ENCODE assay signal across 19 mouse cellular contexts in genomic region chr2:154748383-154748782, GRCm38 (mm10). TPM values are rescaled to one million over a fixed set of nuclear protein-coding genes. Genes with fewer than 3 reads are reported as not detected.
DNase-seq lines count a peak whose midpoint lies in the region; ATAC-seq and TF ChIP-seq lines count a peak whose summit lies in the region.
"Had no signal": no experiment of that assay in that cellular context is flagged by ENCODE, and none has a peak within 500 bp of the region (broad histone marks: within the 10 kb centered on the region; RNA-seq: fewer than 3 reads in every experiment).

No protein-coding gene starts in this region.

- in situ Hi-C loops in CH12.LX (cut with MboI; ENCODE audit: low pct_ligation_motif_present, low pct_unique_long_range_greater_than_20kb, low sequenced_read_pairs) = no loop called here

- no peak for TF ChIP-seq POLR2A in CH12.LX (IDR thresholded peaks at IDR 0.05; ENCODE audit: low read depth, low read length)

- no peak overlapping the region for H3K9ac ChIP-seq in forebrain, embryonic 12.5 days
- H3K9ac ChIP-seq in forebrain, embryonic 16.5 days (replicated peaks; ENCODE audit: low read depth, low read length) = no peak overlapping the region
- H3K9ac ChIP-seq in CH12.LX (ENCODE audit: insufficient read depth, low read depth) = no peak overlapping the region
- H3K9ac ChIP-seq: limb, embryonic 15.5 days; midbrain, embryonic 13.5 days had no signal

- no peaks in the 10 kb centered on the region for H3K9me3 ChIP-seq in forebrain, embryonic 12.5 days
- no peaks in the 10 kb centered on the region for H3K9me3 ChIP-seq in forebrain, embryonic 16.5 days (ENCODE audit: control insufficient read depth, low read length)
- peaks cover 4% of the 10 kb centered on the region for H3K9me3 ChIP-seq in CH12.LX (replicated peaks; ENCODE audit: low read length)
- H3K9me3 ChIP-seq: limb, embryonic 15.5 days; midbrain, embryonic 13.5 days had no signal

- H3K27ac ChIP-seq in forebrain, embryonic 12.5 days = peak overlapping the region; percentile 67
- H3K27ac ChIP-seq in forebrain, embryonic 16.5 days (ENCODE audit: low read length) = no peak overlapping the region
- H3K27ac ChIP-seq in layer of hippocampus, adult 2 months = no peak overlapping the region
- H3K27ac ChIP-seq in CH12.LX (ENCODE audit: insufficient read depth, low read depth) = no peak overlapping the region

- H3K27me3 ChIP-seq in forebrain, embryonic 12.5 days = peaks cover 4% of the 10 kb centered on the region; the same call in 1 of the 2 replicates
- H3K27me3 ChIP-seq in forebrain, embryonic 16.5 days (replicated peaks; ENCODE audit: control insufficient read depth, insufficient read depth, low read length) = no peaks in the 10 kb centered on the region
- H3K27me3 ChIP-seq in CH12.LX (replicated peaks) = no peaks in the 10 kb centered on the region
- H3K27me3 ChIP-seq: limb, embryonic 15.5 days; midbrain, embryonic 13.5 days had no signal

- TF ChIP-seq CTCF in layer of hippocampus, adult 2 months (conservative IDR thresholded peaks at IDR 0.05) = peak; percentile 57
- peak; percentile 35 to 48; a peak in 3 of 4 replicates for TF ChIP-seq CTCF in CH12.LX (conservative IDR thresholded peaks at IDR 0.05 in 1 of 2, IDR thresholded peaks at IDR 0.05 in 1 of 2; ENCODE audit: low read depth in 2 of 2, low read length in 2 of 2)

- H3K4me2 ChIP-seq in forebrain, embryonic 12.5 days = no peak overlapping the region
- H3K4me2 ChIP-seq in forebrain, embryonic 16.5 days (ENCODE audit: low read length) = no peak overlapping the region
- H3K4me2 ChIP-seq in CH12.LX (ENCODE audit: insufficient read depth, low read depth, poor library complexity, severe bottlenecking) = no peak overlapping the region
- H3K4me2 ChIP-seq: midbrain, embryonic 13.5 days had no signal

- H3K4me3 ChIP-seq in forebrain, embryonic 12.5 days (replicated peaks) = no peak overlapping the region
- no peak overlapping the region for H3K4me3 ChIP-seq in forebrain, embryonic 16.5 days (replicated peaks; ENCODE audit: low read length)
- no peak overlapping the region for H3K4me3 ChIP-seq in layer of hippocampus, adult 2 months
- no peak overlapping the region for H3K4me3 ChIP-seq in CH12.LX (replicated peaks in 1 of 3; ENCODE audit: low read depth in 2 of 3, low read length in 2 of 3, poor library complexity in 1 of 3)
- H3K4me3 ChIP-seq: limb, embryonic 15.5 days; midbrain, embryonic 13.5 days had no signal

- H3K4me1 ChIP-seq in forebrain, embryonic 12.5 days = peaks cover 20% of the 10 kb centered on the region
- H3K4me1 ChIP-seq in forebrain, embryonic 16.5 days (replicated peaks; ENCODE audit: control insufficient read depth, insufficient read depth, low read length) = peaks cover 15% of the 10 kb centered on the region
- peaks cover 9 to 14% of the 10 kb centered on the region in 2 experiments for H3K4me1 ChIP-seq in CH12.LX (ENCODE audit: control insufficient read depth in 1 of 2, insufficient read depth in 2 of 2)

- no peak for TF ChIP-seq EP300 in CH12.LX (IDR thresholded peaks at IDR 0.05; ENCODE audit: low read length)

- ATAC-seq in forebrain, embryonic 12.5 days (ENCODE audit: low FRiP score) = no peak
- no peak for ATAC-seq in forebrain, embryonic 16.5 days
- 0 out of 2 replicates have a peak, but pooled peaks have one; percentile 27 for ATAC-seq in erythroid progenitor cell, adult 5-6 weeks (replicated peaks; ENCODE audit: low FRiP score, poor library complexity, severe bottlenecking)

- TF ChIP-seq RAD21 in CH12.LX (IDR thresholded peaks at IDR 0.05; ENCODE audit: low read depth, low read length) = no peak; the same call in 1 of the 2 replicates

- no peaks in the 10 kb centered on the region for H3K79me2 ChIP-seq in CH12.LX (replicated peaks; ENCODE audit: control insufficient read depth, extremely low read depth, insufficient read depth, poor library complexity, severe bottlenecking)

- 82% methylated on average over 2 of the region's 2 CpGs for WGBS in forebrain, embryonic 12.5 days
- WGBS in forebrain, embryonic 16.5 days = 88% methylated on average over 2 of the region's 2 CpGs

- DNase-seq in layer of hippocampus, adult 2 months (ENCODE audit: low spot score in 2 of 2) = no peak
- DNase-seq in layer of hippocampus, adult 11-12 months (ENCODE audit: low spot score) = no peak
- DNase-seq in CH12.LX (ENCODE audit: extremely low read depth) = no peak
- no peak for DNase-seq in ovary, postnatal 10 days (ENCODE audit: low spot score)
- no peak for DNase-seq in adrenal gland, postnatal 14 days
- DNase-seq: cerebellum, postnatal 36 days; heart, postnatal 36 days; kidney, postnatal 10 days; lung, postnatal 36 days; right cerebral cortex, postnatal 14 days; thymus, postnatal 36 days had no signal

- dilution Hi-C loops in CH12.LX (cut with MboI; ENCODE audit: extremely low pct_ligation_motif_present, extremely low pct_unique_long_range_greater_than_20kb, low sequenced_read_pairs) = no loop called here

- no peaks in the 10 kb centered on the region for H3K36me3 ChIP-seq in forebrain, embryonic 12.5 days (replicated peaks)
- no peaks in the 10 kb centered on the region for H3K36me3 ChIP-seq in forebrain, embryonic 16.5 days (ENCODE audit: control insufficient read depth, insufficient read depth)
- H3K36me3 ChIP-seq in CH12.LX (replicated peaks in 1 of 2; ENCODE audit: control insufficient read depth in 1 of 2, insufficient read depth in 1 of 2, low read length in 1 of 2) = no peaks in the 10 kb centered on the region
- H3K36me3 ChIP-seq: limb, embryonic 15.5 days; midbrain, embryonic 13.5 days had no signal

TF ChIP-seq in CH12.LX, 34 proteins besides CTCF, POLR2A, EP300 and RAD21:
- no peak for TF ChIP-seq MXI1 (IDR thresholded peaks at IDR 0.05; ENCODE audit: low read depth, low read length)
- peak; percentile 21 for TF ChIP-seq SMC3 (IDR thresholded peaks at IDR 0.05; ENCODE audit: low read depth, low read length)
TF ChIP-seq in CH12.LX: peak in this region for 1.

RNA-seq across cellular contexts. Expression of gene Gm14214, which starts 21.4 kb away (rescaled TPM):
- not detected in 2 replicates for polyA plus RNA-seq in forebrain, embryonic 12.5 days (2016; fragmentation: Nextera tagmentation; extraction: Ambion mirVana)
- polyA plus RNA-seq in forebrain, embryonic 16.5 days (2015; fragmentation: Nextera tagmentation; extraction: Ambion mirVana) = not detected in 2 replicates
- total RNA-seq in layer of hippocampus, adult 2 months (2021) = not detected
- total RNA-seq in CH12.LX (2012; rRNA removed) = not detected in 2 replicates
- total RNA-seq in CH12.LX (2014; rRNA removed) = not detected in 2 replicates
- polyA plus RNA-seq in CH12.LX (2012; ENCODE audit: insufficient read length, low read depth) = 0.41 TPM in 1 of 2 replicates, not detected in the other
- not detected in 2 replicates for total RNA-seq in erythroid progenitor cell, adult 5-6 weeks (2015; ENCODE audit: low replicate concordance)
- not detected in 2 replicates for total RNA-seq in erythroid progenitor cell, adult 5-6 weeks (2017; ENCODE audit: low replicate concordance)
- not detected in 2 replicates for total RNA-seq in adrenal gland, postnatal 14 days (2021)
- total RNA-seq: gastrocnemius, adult 18-20 months; heart, postnatal 36 days; layer of hippocampus, postnatal 25 days; neutrophil, adult 5-6 weeks had no signal
- polyA plus RNA-seq: limb, embryonic 15.5 days; midbrain, embryonic 13.5 days had no signal

RNA-seq across cellular contexts. Expression of gene Raly, which starts 42.5 kb away (rescaled TPM):
- 35.1 and 45.9 TPM in 2 replicates for polyA plus RNA-seq in forebrain, embryonic 12.5 days (2016; fragmentation: Nextera tagmentation; extraction: Ambion mirVana)
- 35.0 and 47.7 TPM in 2 replicates for polyA plus RNA-seq in forebrain, embryonic 16.5 days (2015; fragmentation: Nextera tagmentation; extraction: Ambion mirVana)
- total RNA-seq in layer of hippocampus, adult 2 months (2021) = 10 to 100 TPM; 62.0 to 68.6 TPM
- total RNA-seq in CH12.LX (2012; rRNA removed) (214 and 228 TPM in 2 replicates), CH12.LX (2014; rRNA removed) (334 and 341 TPM in 2 replicates)
- 277 and 285 TPM in 2 replicates for polyA plus RNA-seq in CH12.LX (2012; ENCODE audit: insufficient read length, low read depth)
- 87.2 and 99.8 TPM in 2 replicates for total RNA-seq in erythroid progenitor cell, adult 5-6 weeks (2015; ENCODE audit: low replicate concordance)
- total RNA-seq in erythroid progenitor cell, adult 5-6 weeks (2017; ENCODE audit: low replicate concordance) = 112 and 144 TPM in 2 replicates
- total RNA-seq in adrenal gland, postnatal 14 days (2021) = 189 and 194 TPM in 2 replicates

RNA-seq across cellular contexts. Expression of gene a, which starts 42.8 kb away (rescaled TPM):
- polyA plus RNA-seq in forebrain, embryonic 12.5 days (2016; fragmentation: Nextera tagmentation; extraction: Ambion mirVana) = 1.5 and 1.7 TPM in 2 replicates
- polyA plus RNA-seq in forebrain, embryonic 16.5 days (2015; fragmentation: Nextera tagmentation; extraction: Ambion mirVana) = 0.73 and 0.94 TPM in 2 replicates
- total RNA-seq in layer of hippocampus, adult 2 months (2021) = not detected
- total RNA-seq in CH12.LX (2012; rRNA removed) (10.9 and 11.8 TPM in 2 replicates), CH12.LX (2014; rRNA removed) (23.8 and 25.4 TPM in 2 replicates)
- polyA plus RNA-seq in CH12.LX (2012; ENCODE audit: insufficient read length, low read depth) = 7.2 and 7.8 TPM in 2 replicates
- not detected in 2 replicates for total RNA-seq in erythroid progenitor cell, adult 5-6 weeks (2015; ENCODE audit: low replicate concordance)
- total RNA-seq in erythroid progenitor cell, adult 5-6 weeks (2017; ENCODE audit: low replicate concordance) = not detected in 2 replicates
- total RNA-seq in adrenal gland, postnatal 14 days (2021) = not detected in 2 replicates
- total RNA-seq: gastrocnemius, adult 18-20 months; heart, postnatal 36 days; layer of hippocampus, postnatal 25 days; neutrophil, adult 5-6 weeks had no signal

Comparison
In these comparisons a context has a peak if more than half of its experiments do, and no peak if none do; other contexts are left out.
1. RNA of gene a, which starts 42.8 kb away (total RNA-seq): 10.9 to 25.4 TPM in CH12.LX; not detected in adrenal gland, postnatal 14 days, not detected in layer of hippocampus, adult 2 months and not detected in erythroid progenitor cell, adult 5-6 weeks; every median in the first group is over 10 times any median in the second.